Mouse (Mus musculus) MEL (cell line): ENCODE results near the gene Ecpas. TPM values are rescaled to one million over a fixed set of nuclear protein-coding genes. Genes with fewer than 3 reads are reported as not detected.
A peak's percentile ranks its signal among the peaks of the same experiment; 100 is the strongest.

Source experiments
- DNase-seq: peaks from one replicate; pipeline ENCODE4 v3.0.0; 2011; ENCODE audit warnings: low read depth, low spot score
- H3K27ac ChIP-seq: 2 replicates; pipeline ENCODE4 v1.5.1; 2012; ENCODE audit warnings: low read depth, mild to moderate bottlenecking, control low read depth, low read length, moderate library complexity; ENCODE audit not compliant: control insufficient read depth
- H3K27me3 ChIP-seq, 2 experiments: fragments of 150-350 bp in 1 of 2; sonication (generic) in 1 of 2; 2 replicates each; pipeline ENCODE4 v1.6.1; 2012; ENCODE audit warnings: low read length in 2 of 2, mild to moderate bottlenecking in 2 of 2, improper control_type of control experiment in 1 of 2, moderate library complexity in 1 of 2; ENCODE audit not compliant: insufficient read depth in 2 of 2, control insufficient read depth in 1 of 2
- H3K36me3 ChIP-seq, 2 experiments: 2 replicates each; pipeline ENCODE4 v1.6.1; 2012 to 2014; ENCODE audit warnings: low read length in 2 of 2, improper control_type of control experiment in 1 of 2, inconsistent platforms in 1 of 2, mild to moderate bottlenecking in 1 of 2; ENCODE audit not compliant: insufficient read depth in 2 of 2, control insufficient read depth in 1 of 2
- H3K4me1 ChIP-seq, 2 experiments: fragments of 150-350 bp in 1 of 2; sonication (generic) in 1 of 2; 2 replicates each; pipeline ENCODE4 v1.6.1; 2012; ENCODE audit warnings: low read length in 2 of 2, improper control_type of control experiment in 1 of 2, mild to moderate bottlenecking in 1 of 2; ENCODE audit not compliant: insufficient read depth in 2 of 2, control insufficient read depth in 1 of 2
- H3K4me3 ChIP-seq, 2 experiments: fragments of 150-350 bp in 1 of 2; sonication (generic) in 1 of 2; 2 replicates each; pipeline ENCODE4 v1.5.1; 2012; ENCODE audit warnings: low read depth in 2 of 2, low read length in 2 of 2, mild to moderate bottlenecking in 2 of 2, moderate library complexity in 2 of 2, control low read depth in 1 of 2, improper control_type of control experiment in 1 of 2; ENCODE audit not compliant: control insufficient read depth in 1 of 2, insufficient read depth in 1 of 2
- H3K79me2 ChIP-seq: 2 replicates; pipeline ENCODE4 v1.6.1; 2012; ENCODE audit warnings: mild to moderate bottlenecking, low read length, moderate library complexity; ENCODE audit not compliant: control insufficient read depth, poor library complexity, insufficient read depth
- H3K9ac ChIP-seq: 2 replicates; pipeline ENCODE4 v1.6.1; 2012; ENCODE audit warnings: low read depth, mild to moderate bottlenecking, control low read depth, low read length, moderate library complexity; ENCODE audit not compliant: control insufficient read depth, poor library complexity, severe bottlenecking
- H3K9me3 ChIP-seq: fragments of 150-350 bp; sonication (generic); replicated peaks from 2 replicates; pipeline ENCODE4 v1.6.1; 2012; ENCODE audit warnings: mild to moderate bottlenecking, low read length, improper control_type of control experiment, moderate library complexity; ENCODE audit not compliant: insufficient read depth
- BHLHE40 ChIP-seq: IDR thresholded peaks from 2 replicates; pipeline ENCODE4 v1.6.1; 2012; ENCODE audit warnings: low read depth, mild to moderate bottlenecking, inconsistent platforms, low read length, improper control_type of control experiment, borderline replicate concordance
- CHD1 ChIP-seq: IDR thresholded peaks from 2 replicates; pipeline ENCODE4 v1.6.1; 2012; ENCODE audit warnings: low read depth, mild to moderate bottlenecking, inconsistent platforms, low read length, improper control_type of control experiment
- CHD2 ChIP-seq: IDR thresholded peaks from 2 replicates; pipeline ENCODE4 v1.6.1; 2011; ENCODE audit warnings: low read length, improper control_type of control experiment
- CTCF ChIP-seq, 3 experiments: IDR thresholded peaks in 2 of 3; conservative IDR thresholded peaks in 1 of 3; 2 replicates each; pipeline ENCODE4 v1.5.1; 2011 to 2012; ENCODE audit warnings: low read length in 3 of 3, low read depth in 2 of 3, mild to moderate bottlenecking in 2 of 3, improper control_type of control experiment in 1 of 3, inconsistent platforms in 1 of 3, mixed read lengths in 1 of 3, moderate library complexity in 1 of 3; ENCODE audit not compliant: control insufficient read depth in 1 of 3, insufficient read depth in 1 of 3, poor library complexity in 1 of 3, severe bottlenecking in 1 of 3
- E2F4 ChIP-seq: IDR thresholded peaks from 2 replicates; pipeline ENCODE4 v1.6.1; 2011; ENCODE audit warnings: low read depth, low read length, improper control_type of control experiment, borderline replicate concordance
- ELF1 ChIP-seq: IDR thresholded peaks from 2 replicates; pipeline ENCODE4 v1.6.1; 2014; ENCODE audit warnings: low read depth, mild to moderate bottlenecking, inconsistent platforms, low read length, improper control_type of control experiment, moderate library complexity
- EP300 ChIP-seq, 2 experiments: IDR thresholded peaks; 2 replicates each; pipeline ENCODE4 v1.6.1; 2011; ENCODE audit warnings: improper control_type of control experiment in 2 of 2, low read length in 2 of 2, low read depth in 1 of 2, mild to moderate bottlenecking in 1 of 2
- ETS1 ChIP-seq: IDR thresholded peaks from 2 replicates; pipeline ENCODE4 v1.6.1; 2012; ENCODE audit warnings: low read depth, mild to moderate bottlenecking, inconsistent platforms, low read length, improper control_type of control experiment, moderate library complexity
- HCFC1 ChIP-seq: IDR thresholded peaks from 2 replicates; pipeline ENCODE4 v1.6.1; 2012; ENCODE audit warnings: low read depth, mild to moderate bottlenecking, inconsistent platforms, low read length, improper control_type of control experiment, moderate library complexity
- JUND ChIP-seq: IDR thresholded peaks from 2 replicates; pipeline ENCODE4 v1.6.1; 2011; ENCODE audit warnings: low read depth, mild to moderate bottlenecking, improper control_type of control experiment, low read length
- MAFK ChIP-seq: IDR thresholded peaks from 2 replicates; pipeline ENCODE4 v1.6.1; 2011; ENCODE audit warnings: low read depth, mild to moderate bottlenecking, low read length, improper control_type of control experiment, borderline replicate concordance
- MAZ ChIP-seq: IDR thresholded peaks from 2 replicates; pipeline ENCODE4 v1.6.1; 2012; ENCODE audit warnings: low read depth, mild to moderate bottlenecking, inconsistent platforms, low read length, improper control_type of control experiment
- MYB ChIP-seq: IDR thresholded peaks from 2 replicates; pipeline ENCODE4 v1.6.1; 2011; ENCODE audit warnings: mild to moderate bottlenecking, low read depth, low read length, improper control_type of control experiment
- MYC ChIP-seq: IDR thresholded peaks from 2 replicates; pipeline ENCODE4 v1.6.1; 2011; ENCODE audit warnings: low read depth, mild to moderate bottlenecking, low read length, improper control_type of control experiment, moderate library complexity
- NELFE ChIP-seq: IDR thresholded peaks from 2 replicates; pipeline ENCODE4 v1.6.1; 2011; ENCODE audit warnings: low read depth, low read length, improper control_type of control experiment
- NRF1 ChIP-seq: IDR thresholded peaks from 2 replicates; pipeline ENCODE4 v1.6.1; 2014; ENCODE audit warnings: low read depth, mild to moderate bottlenecking, inconsistent platforms, low read length, improper control_type of control experiment, moderate library complexity; ENCODE audit not compliant: poor library complexity, insufficient read depth, severe bottlenecking
- RCOR1 ChIP-seq: IDR thresholded peaks from 2 replicates; pipeline ENCODE4 v1.6.1; 2012; ENCODE audit warnings: low read depth, mild to moderate bottlenecking, inconsistent platforms, low read length, improper control_type of control experiment
- SIN3A ChIP-seq: IDR thresholded peaks from 2 replicates; pipeline ENCODE4 v1.6.1; 2012; ENCODE audit warnings: low read length, improper control_type of control experiment, inconsistent platforms
- USF1 ChIP-seq: IDR thresholded peaks from 2 replicates; pipeline ENCODE4 v1.6.1; 2014; ENCODE audit warnings: low read depth, mild to moderate bottlenecking, inconsistent platforms, low read length, improper control_type of control experiment, moderate library complexity
- USF2 ChIP-seq, 2 experiments: IDR thresholded peaks; 2 replicates each; pipeline ENCODE4 v1.6.1; 2011 to 2012; ENCODE audit warnings: improper control_type of control experiment in 2 of 2, low read length in 2 of 2, borderline replicate concordance in 1 of 2, inconsistent platforms in 1 of 2, low read depth in 1 of 2, mild to moderate bottlenecking in 1 of 2; ENCODE audit not compliant: insufficient read depth in 1 of 2
- ZC3H11A ChIP-seq: IDR thresholded peaks from 2 replicates; pipeline ENCODE4 v1.6.1; 2012; ENCODE audit warnings: low read depth, mild to moderate bottlenecking, inconsistent platforms, low read length, improper control_type of control experiment
- ZKSCAN1 ChIP-seq: IDR thresholded peaks from 2 replicates; pipeline ENCODE4 v1.6.1; 2012; ENCODE audit warnings: low read depth, mild to moderate bottlenecking, inconsistent platforms, low read length, improper control_type of control experiment, moderate library complexity
- ZMIZ1 ChIP-seq: IDR thresholded peaks from 2 replicates; pipeline ENCODE4 v1.6.1; 2012; ENCODE audit warnings: low read depth, mild to moderate bottlenecking, inconsistent platforms, low read length, improper control_type of control experiment, moderate library complexity
- ZNF384 ChIP-seq: IDR thresholded peaks from 2 replicates; pipeline ENCODE4 v1.6.1; 2012; ENCODE audit warnings: low read depth, mild to moderate bottlenecking, inconsistent platforms, low read length, improper control_type of control experiment
- polyA plus RNA-seq, 2 experiments: library from polyadenylated mRNA; stranded (reverse) in 1 of 2; unstranded in 1 of 2; fragments of >175 nt in 1 of 2; fragments of >200 nt in 1 of 2; gene quantifications; 2 replicates each; pipeline versions ENCODE4 v1.2.1 to v1.2.4; 2012; ENCODE audit warnings: low replicate concordance in 2 of 2, low read depth in 1 of 2; ENCODE audit not compliant: insufficient read length in 2 of 2, insufficient read depth in 1 of 2, missing spikeins in 1 of 2
- total RNA-seq: library from RNA; depleted of rRNA; stranded (reverse); fragments of 300-350 nt; gene quantifications from 2 replicates; pipeline ENCODE4 v1.2.3, GENCODE M21; 2012

Ecpas gene
- total and polyA plus RNA-seq, 3 experiments: 37.8 to 161 (median 57.6) TPM

DNA sequence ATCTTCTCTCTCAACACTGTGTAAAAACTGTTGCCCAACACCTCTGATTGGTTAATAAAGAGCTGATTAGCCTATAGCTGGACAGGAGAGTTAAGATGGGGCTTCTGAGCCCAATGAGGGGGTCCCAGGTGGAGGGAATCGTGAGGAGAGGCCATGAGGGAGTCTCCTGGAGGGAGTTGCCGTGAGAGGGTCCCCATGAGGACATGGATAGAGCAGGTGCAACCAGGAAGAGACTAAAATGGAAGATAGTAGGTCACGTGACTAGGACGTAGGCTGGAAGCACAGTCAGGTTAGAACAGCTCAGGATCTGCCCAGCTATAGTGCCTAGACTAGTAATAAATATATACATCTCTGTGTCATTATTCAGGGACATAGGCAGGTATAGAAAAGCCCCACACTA lies 21.8 kb upstream of the Ecpas start:
- Histone ChIP-seq H3K27me3 (no peaks in the 10 kb centered on the region), H3K9me3 (no peaks in the 10 kb centered on the region), H3K27ac (no peak overlapping the region), H3K9ac (no peak overlapping the region; the same call in 1 of the 2 replicates), H3K4me1 (peaks cover 0 to 6% of the 10 kb centered on the region in 2 experiments; a peak in 1 of 4 replicates), H3K79me2 (no peaks in the 10 kb centered on the region), H3K36me3 (no peaks in the 10 kb centered on the region; a peak in 1 of 4 replicates), H3K4me3 (peak overlapping the region; percentile 5 to 53; a peak in 2 of 4 replicates)
- TF ChIP-seq ZC3H11A (no peak), USF1 (peak; percentile 85)
- DNase-seq: peak; percentile 32

DNA sequence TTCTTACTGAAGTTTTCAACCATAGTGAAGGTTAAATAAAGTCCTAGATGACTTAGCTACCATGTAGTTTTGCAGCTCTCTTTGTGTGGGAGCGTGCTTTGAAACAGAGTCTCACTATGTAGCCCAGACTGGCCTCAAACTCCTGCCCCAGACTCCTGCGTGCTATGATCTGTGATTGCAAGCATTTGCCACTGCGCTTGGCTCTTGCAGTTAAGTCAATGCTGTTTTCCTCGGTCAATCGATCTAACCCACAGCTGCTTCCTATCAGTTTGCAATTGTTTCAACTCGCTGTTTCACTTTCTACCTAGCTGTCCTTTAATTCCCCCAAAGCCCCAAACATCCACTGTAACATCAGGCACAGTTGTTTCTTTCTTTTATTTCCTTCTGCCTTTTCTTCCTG lies 20.0 kb upstream of the Ecpas start:
- Histone ChIP-seq H3K27ac (no peak overlapping the region), H3K36me3 (no peaks in the 10 kb centered on the region; a peak in 1 of 4 replicates), H3K79me2 (no peaks in the 10 kb centered on the region), H3K27me3 (no peaks in the 10 kb centered on the region), H3K9me3 (no peaks in the 10 kb centered on the region), H3K4me1 (peaks cover 0 to 6% of the 10 kb centered on the region in 2 experiments; a peak in 1 of 4 replicates), H3K4me3 (no peak overlapping the region)
- DNase-seq: no peak
- TF ChIP-seq ELF1 (no peak), NELFE (no peak), CTCF (IDR thresholded peaks at IDR 0.05 in 2 of 3, conservative IDR thresholded peaks at IDR 0.05 in 1 of 3; ENCODE audit: control insufficient read depth in 1 of 3, insufficient read depth in 1 of 3, low read depth in 2 of 3, low read length in 3 of 3, poor library complexity in 1 of 3, severe bottlenecking in 1 of 3) (no peak), CHD1 (no peak), CHD2 (no peak), SIN3A (no peak), MYC (no peak)
- TF ChIP-seq, all 39 proteins: peak for 0
- no peak overlapping the region for H3K9ac ChIP-seq

DNA sequence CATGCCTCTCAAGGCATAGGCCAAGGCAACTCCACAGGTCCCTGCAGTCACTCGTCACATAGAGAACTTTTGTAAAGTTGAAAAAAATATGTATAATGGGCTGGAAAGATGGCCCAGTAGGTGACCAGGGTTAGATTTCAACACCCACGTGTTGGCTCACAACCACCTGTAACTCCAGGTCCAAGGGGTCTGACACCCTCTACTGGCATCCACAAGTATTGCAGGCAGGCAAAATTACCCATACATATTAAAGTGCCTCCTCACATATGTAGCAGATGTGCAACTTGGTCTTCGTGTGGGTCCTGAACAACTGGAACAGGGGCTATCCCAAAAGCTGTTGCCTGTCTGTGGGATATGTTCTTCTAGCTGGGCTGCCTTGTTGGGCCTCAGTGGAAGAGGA lies 15.1 kb upstream of the Ecpas start:
- Histone ChIP-seq H3K27me3 (no peaks in the 10 kb centered on the region), H3K9ac (no peak overlapping the region), H3K36me3 (peaks cover 0 to 2% of the 10 kb centered on the region in 2 experiments; a peak in 2 of 4 replicates), H3K27ac (no peak overlapping the region), H3K79me2 (no peaks in the 10 kb centered on the region), H3K9me3 (no peaks in the 10 kb centered on the region), H3K4me1 (peaks cover 6 to 11% of the 10 kb centered on the region in 2 experiments), H3K4me3 (no peak overlapping the region)
- peak; percentile 58 for DNase-seq
- TF ChIP-seq ELF1 (no peak), MYB (no peak), ZNF384 (no peak), EP300 (IDR thresholded peaks at IDR 0.05; ENCODE audit: low read depth in 1 of 2, low read length in 2 of 2) (no peak), JUND (no peak), NRF1 (no peak), ZKSCAN1 (no peak), E2F4 (no peak), MAZ (no peak), ETS1 (no peak), SIN3A (no peak), CHD1 (no peak), MAFK (no peak), RCOR1 (no peak), USF2 (IDR thresholded peaks at IDR 0.05; ENCODE audit: borderline replicate concordance in 1 of 2, insufficient read depth in 1 of 2, low read depth in 1 of 2, low read length in 2 of 2) (no peak), CTCF (IDR thresholded peaks at IDR 0.05 in 2 of 3, conservative IDR thresholded peaks at IDR 0.05 in 1 of 3; ENCODE audit: control insufficient read depth in 1 of 3, insufficient read depth in 1 of 3, low read depth in 2 of 3, low read length in 3 of 3, poor library complexity in 1 of 3, severe bottlenecking in 1 of 3) (peak; percentile 61 to 82 (median 61)), HCFC1 (no peak), BHLHE40 (no peak), ZC3H11A (peak; percentile 29; the same call in 1 of the 2 replicates), ZMIZ1 (no peak)
